Mouse (Mus musculus): ENCODE results near the gene Rbms3.

Gene Rbms3

DNA sequence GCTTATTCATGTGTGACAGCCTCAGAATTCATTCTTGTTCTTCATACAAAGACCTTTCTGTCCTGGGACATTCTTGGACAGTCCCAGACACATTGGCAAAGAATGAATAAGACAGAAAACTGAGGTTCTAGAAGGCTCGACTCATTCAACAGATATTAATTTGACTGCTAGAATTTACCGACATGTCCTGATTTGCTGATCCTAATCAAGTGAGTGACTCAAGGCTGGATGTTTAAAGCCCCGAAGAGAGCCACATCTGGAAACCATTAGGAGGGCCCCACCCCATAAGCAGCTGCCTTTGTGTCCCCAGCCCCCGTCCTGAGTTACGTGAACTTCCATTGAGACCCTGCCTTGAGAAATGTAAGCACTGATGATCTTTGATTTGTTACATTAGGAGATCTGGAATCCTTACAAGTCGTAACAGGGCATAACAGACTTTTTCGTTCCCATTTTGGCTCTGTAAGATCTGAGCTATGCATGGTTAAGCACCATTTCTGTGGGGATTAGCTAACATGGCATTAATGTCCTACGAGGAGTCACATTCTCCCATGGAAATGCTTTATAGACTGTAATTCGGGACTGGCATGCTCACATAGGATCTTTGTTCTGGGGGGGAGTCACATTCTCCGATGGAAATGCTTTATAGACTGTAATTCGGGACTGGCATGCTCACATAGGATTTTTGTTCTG is 726.3 kb downstream of the Rbms3 start:
- DNase-seq (ENCODE audit: low spot score), result no peak

DNA sequence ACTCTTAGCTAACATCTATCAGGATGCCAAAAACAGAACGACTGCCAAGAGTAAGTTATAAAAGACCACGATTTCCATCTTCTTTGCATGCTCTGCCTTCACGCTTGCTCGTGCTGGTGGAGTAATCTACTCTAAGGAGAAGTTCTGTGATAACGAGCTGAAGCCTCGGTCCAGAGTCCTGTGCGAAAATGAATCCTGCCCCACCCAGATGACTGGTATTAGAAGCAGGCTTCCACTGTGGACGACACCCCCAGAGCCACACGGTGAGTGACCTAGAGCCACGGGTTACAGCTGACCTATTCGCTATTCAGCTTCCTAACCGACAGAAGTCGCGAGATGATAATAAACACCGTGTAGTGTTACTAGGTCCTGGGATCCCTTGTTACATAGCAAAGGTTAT is 730.3 kb downstream of the Rbms3 start:
- DNase-seq (ENCODE audit: low spot score), result no peak

DNA sequence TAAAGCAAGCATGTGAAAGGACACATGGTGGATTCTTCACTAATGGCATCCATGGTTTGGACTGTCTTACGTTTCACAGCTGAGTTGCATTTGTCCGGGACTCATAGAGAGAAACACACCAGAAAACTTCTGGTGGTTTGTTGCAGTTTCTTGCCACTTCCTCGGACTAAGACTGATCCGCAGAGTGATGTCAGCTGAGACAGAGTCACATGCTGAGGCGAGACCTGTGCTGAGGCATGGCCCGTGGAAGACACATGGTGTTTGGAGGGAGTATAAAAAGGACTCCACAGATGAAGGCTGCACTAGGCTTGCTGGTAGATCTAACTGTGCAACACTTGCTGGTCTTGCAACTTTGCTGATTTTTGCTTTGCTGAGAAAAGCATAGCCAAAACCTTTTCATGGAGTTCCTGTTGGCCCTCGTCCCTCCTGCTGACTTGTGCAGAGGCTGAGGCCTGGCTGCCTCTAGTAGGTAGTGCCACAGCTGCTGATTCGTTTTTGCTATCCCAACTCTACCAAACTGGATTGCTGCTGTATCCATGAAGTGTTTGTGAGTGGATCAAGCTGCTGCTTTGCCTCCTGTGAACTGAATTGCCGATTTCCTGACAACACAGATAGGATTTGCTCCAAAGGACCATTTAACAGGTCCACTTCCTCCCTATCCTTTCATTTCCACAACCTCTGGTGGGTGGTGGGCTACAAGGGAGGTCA is 742.6 kb downstream of the Rbms3 start:
- no peak for DNase-seq (ENCODE audit: low spot score)

DNA sequence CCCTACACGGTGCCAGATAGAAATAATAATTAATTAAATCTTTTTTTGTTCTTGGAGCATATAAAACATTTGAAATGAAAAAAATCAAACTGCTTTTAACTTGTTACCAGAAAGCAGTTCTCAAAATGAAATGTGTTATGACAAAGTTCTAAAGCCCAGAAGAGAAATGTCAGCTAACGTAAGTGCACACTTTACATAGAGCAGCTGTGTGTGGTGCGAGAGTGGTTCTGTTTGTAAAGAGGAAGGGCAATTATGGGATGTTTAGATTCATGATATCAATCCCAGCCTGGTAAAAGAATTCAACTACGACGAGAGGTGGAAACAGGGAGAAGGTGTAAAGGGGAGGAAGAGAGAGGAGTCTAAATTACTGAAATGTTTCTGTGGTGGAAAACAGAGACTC is 744.1 kb downstream of the Rbms3 start:
- no peak for DNase-seq (ENCODE audit: low spot score)

DNA sequence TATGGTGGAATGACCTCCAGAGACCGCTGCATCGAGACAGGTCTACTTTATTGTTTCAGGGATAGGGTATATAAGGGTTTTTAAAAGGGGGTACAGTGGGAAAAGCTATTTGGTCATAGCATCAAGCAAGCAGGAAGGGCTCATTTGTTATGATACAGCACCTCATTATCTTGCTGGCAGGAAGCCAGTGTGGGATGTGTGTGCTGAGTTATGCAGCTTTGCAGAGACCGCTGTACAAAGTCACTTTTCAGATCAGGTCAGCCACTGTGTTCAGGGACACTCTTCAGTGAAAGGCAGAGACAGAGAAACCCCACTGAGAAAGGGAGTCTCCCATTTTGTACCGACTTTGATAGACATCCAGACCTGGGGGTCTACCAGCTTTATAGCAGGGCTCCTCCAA is 749.2 kb downstream of the Rbms3 start:
- DNase-seq (ENCODE audit: low spot score), result no peak

DNA sequence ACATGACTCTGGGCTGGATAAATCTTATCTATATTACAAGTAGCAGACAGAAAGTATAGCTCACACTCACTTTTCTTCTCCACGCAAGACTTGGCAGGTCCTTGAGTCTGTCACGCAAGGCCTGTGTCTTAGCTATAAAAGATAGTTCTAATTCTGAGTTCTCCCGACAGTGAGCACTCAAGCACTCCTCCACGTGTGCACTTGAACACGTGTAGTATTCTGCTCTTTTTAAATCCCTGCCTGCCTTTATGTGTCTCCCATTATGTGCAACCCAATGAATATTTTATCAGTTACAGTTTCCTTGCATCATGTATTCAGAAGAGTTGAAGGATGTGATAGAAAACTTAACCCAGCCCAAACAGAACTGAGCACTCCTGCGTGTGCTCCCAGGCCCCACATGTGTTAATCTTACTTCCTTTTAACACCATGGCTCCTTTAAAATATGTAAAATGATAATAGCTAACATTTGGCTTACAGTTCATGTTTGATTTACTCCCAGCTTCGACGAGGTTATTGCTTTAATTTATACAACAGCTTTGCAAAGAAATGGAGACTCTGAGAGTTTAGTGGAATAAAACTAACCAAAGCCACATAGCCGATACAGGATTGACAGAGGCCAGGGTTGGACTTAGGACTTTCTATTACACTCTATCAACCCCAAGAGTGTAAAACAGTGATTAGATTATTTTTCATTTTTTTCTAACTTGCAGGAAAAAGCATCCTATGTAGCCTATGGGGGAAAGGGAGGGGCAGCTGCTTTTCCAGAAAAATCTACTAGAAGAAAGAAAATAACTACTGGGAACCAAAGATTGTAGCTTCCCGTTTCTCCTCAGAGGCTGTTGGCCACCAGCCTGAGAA is 749.9 kb downstream of the Rbms3 start:
- no peak for DNase-seq (ENCODE audit: low spot score)

DNA sequence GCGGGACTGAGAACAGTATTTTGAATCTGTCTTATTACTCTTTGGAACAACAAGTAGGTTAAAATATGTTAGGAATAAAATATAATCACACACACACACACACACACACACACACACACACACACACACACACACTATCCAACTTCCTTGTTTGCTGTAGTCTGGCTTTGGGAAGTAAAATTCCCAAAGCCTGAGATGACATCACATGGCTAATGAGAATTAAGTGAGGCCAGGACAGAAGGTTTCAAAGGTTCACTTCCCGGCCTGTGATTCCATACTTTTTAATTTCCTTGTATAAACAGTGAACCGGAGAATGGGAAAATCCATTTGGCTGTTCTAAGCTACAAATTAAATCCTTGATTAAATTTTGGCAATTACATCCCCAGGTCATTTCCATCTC is 752.9 kb downstream of the Rbms3 start:
- DNase-seq (ENCODE audit: low spot score), result no peak

DNA sequence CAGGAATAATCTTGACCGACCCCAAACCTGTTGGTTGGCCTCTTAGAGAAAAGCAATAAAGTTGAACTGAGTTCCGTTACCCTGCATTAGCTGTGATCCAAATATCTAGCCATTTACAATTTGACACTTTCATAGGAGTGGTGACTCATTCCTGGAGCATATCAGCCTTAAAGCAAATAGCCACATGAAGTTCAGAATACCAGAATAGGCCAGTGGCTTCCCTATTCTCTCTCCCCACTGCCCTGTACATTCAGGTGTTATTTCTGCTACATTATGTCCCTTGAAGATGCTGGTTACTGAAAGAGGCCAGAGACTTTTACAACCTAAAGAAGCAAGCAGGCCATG is 755.8 kb downstream of the Rbms3 start:
- peak; percentile 37 for DNase-seq (ENCODE audit: low spot score)

DNA sequence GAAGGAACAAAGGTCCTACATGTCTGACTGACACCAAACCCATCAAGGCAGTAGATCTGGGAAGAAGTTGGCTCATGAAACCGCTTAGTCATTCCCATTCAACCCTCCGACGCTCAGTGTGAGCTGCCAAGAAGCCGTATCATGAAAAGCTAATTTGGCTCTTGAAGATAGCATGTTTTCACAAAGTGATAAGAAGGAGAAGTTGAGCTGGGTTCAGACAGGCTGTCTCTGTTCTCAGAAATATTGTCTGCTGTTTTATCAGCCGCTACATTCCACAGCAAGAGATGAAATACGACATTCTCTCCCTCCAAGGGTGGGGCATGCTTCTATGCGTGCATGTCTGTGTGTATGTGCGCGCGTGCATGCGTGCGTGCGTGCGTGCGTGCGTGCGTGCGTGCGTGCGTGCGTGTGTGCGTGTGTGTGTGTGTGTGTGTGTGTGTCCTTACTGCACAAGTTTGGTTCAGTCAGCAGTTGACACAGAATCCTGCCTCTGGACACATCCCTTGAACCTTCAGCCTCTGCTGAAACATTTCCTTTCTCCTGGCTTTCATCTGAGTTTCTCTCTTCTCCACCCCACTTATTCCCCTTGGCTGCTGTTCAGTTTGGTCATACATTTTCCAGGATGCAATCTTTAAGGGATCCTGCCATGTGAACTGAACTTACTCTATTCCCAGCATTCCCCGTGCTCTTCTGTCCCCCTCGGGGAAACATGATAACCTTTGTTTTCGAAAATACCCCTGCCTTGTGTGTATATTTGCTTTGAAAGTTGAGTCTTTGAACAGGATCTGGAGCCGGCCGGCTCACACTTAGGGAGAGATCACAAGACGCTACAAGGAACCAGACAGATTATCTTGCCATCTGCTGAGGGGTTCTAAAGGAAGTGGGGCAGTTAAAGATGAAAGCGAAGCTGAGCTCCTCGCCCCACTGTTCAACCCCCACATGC is 756.4 kb downstream of the Rbms3 start:
- DNase-seq (ENCODE audit: low spot score), result peak; percentile 86

DNA sequence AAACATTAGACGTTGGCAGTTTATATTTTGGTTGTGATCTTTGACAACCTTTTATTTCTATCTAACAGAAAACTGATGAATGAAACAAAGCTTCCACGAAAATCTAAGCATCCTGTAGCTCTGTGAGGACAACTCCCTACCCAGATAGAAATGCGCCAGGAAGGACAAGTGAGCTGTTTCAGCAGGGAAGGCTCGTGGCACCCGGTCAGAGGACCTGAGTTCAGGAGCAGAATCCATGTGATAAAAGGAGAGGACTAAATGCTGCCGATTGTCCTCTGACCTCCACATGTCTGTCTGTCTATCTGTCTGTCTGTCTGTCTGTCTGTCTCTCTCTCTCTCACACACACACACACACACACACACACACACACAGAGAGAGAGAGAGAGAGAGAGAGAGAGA is 757.4 kb downstream of the Rbms3 start:
- no peak for DNase-seq (ENCODE audit: low spot score)

DNA sequence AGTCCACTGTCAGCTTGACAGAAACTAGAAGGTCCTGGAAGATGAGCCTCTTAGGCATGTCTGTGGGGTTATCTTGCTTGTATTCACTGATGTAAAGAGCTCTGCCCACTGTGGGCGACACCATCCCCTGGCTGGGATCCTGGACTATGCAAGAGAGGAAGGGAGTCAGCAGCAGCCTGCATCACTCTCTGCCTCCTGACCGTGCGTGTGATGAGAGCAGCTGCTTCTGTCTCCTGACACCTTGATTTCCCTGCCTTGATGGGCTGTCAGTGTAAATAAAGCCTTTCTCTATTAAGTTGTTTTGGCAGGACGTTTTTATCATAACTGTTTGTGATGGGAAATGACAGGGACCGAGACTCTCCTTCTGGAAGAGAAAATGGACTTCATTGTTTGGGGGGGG is 758.1 kb downstream of the Rbms3 start:
- DNase-seq (ENCODE audit: low spot score), result no peak

DNA sequence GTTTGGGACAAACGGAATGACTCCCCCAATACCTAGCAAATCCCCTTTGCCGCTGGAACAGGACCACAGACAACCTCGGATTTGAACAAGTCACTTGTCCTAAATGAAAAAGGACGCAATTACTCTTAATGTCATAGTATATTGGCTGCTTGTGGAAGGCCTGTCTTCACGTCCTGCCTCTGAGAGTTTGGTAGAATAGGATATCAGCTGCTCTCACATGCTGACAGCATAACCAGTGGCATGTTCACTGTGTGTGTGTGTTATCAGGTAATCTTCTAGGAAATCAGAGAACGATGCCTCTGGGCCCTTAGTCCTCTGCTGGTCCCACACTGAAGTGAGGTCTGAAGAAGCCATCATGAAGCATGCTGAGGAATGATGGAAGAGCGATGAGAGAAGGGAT is 763.7 kb downstream of the Rbms3 start:
- peak; percentile 49 for DNase-seq (ENCODE audit: low spot score)

DNA sequence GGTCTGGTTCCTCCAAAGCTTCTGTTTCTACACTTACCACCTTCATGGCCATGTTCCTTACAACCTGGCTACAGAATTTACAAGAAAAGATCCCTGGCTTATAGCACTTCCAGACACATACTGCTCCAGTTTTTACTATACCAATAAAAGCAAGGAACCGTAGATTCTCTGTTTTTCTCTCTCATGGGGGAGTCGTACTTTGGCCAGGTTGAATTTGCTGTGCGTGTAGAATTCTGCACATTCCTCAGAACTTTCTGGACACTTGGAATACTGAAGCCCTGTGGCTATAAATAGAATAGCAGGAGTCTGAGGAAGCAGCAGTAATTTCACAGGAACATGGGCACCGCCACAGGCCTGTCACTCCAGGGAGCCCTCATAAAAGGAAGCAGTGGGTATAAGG is 766.1 kb downstream of the Rbms3 start:
- DNase-seq (ENCODE audit: low spot score), result no peak

DNA sequence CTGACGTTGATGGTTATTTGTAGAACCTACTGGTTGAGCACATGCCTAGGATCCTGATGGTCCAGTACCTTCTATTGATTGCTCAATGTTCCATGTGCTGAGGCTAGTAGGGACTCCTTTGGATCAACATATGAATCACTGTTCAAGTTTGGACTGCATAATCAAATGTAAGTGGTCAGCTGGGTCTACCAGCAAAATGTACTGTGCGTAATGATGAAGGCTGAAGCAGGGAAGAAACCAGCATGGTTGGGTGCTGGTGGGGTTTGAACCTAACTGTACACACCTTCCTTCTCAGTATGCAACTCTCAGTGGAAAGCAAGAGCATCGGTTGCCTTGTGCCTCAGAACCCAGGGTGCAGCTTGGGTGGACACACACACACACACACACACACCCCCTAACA is 767.4 kb downstream of the Rbms3 start:
- DNase-seq (ENCODE audit: low spot score), result no peak

DNA sequence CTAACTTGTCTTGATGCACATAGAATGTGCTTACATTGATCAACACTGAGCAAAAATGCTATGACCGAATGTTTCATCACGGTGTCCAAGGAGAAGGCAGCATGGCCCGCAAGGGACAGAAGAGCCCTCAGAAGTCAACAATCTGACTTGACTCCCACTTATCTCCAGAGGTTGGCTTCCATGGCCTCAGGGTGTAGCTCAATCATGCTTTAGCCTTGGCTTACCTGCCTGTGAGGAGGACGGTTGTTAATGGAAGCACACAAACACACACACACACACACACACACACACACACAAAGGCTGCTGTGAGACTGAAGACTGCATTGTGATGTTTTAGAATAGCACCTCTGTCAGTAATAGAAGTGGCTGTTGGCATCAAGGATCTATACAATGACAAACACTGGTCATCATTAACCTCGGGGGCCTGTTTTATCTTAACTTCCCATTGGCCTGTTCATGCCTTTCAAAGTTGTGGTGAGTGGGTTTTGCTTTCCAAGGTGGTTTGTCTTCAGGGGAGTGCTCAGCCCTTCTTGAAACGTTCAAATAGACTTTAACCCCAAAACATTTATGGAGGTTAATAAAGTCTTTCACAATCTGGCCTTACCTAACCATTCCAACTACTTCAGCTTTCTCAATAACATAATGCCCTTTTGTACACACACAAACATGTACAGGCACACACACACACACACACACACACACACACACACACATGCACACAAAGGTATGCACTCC is 771.7 kb downstream of the Rbms3 start:
- no peak for DNase-seq (ENCODE audit: low spot score)

DNA sequence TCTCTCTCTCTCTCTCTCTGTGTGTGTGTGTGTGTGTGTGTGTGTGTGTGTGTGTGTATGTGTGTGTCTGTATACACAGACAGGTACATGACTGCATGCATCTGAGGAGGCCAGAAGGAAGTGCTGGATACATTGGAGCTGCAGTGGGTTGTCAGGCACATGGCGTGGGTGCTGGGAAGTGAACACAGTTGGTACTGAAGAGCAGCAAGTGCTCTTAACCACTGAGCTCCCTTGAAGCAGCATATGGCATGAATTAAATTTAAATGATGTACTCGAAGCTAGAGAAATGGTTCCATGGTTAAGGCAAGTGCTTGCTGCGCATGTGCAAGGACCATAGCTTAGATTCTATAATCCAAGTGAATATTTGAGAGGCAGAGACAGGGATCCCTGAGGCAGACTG is 772.6 kb downstream of the Rbms3 start:
- no peak for DNase-seq (ENCODE audit: low spot score)

DNA sequence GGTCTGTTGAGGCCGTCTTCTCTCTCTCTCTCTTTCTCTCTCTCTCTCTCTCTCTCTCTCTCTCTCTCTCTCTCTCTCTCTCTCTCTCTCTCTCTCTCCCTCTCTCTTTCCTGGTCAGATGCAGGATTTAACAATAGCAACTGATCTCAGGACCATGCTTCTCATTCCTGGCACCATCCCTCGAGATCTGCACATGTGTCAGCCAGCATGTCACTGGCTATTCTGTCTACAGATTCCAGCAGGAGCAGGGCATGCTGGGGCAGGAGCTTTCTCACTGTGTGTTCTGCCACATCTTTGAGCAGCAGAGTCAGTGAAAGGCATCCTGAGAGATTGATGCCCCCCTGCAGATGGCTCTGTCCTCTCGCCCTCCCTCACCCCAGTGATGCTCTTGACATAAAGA is 774.0 kb downstream of the Rbms3 start:
- DNase-seq (ENCODE audit: low spot score), result no peak

DNA sequence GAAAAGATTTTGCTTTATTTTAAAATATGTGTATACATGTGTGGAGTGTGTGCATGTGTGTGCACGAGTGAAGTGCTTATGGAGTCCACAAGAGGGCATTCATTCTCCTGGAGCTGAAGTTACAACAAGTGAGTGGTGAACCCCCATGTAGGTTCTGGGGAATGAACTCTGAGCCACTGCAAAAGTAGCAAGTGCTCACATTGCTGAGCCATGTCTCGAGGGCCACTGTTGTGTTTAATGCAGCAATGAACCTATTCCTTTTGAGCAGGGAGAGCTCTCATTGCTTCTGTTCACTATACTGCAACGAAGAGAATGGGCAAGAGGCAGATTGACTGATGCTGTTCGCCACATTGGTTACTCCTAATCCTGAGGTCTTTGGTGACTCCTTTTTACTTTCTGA is 780.8 kb downstream of the Rbms3 start:
- no peak for DNase-seq (ENCODE audit: low spot score)

DNA sequence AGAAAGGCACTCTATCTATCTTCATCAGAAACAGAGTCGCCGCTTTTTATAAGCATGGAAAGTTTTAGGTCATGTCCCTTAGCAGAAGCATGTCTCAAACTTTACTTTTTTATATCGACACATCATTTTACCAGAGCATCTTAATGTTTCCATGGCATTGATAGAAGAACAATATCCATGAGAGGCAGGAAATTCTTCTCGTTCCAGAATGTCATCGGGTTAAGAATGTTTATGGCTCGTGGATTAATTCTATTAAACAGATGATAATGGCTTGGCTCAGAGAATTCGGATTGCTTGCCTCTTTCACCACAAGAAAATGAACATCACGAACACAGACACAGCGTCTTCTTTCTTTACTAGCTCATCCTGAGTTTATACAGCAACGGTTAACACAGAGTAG is 781.5 kb downstream of the Rbms3 start:
- DNase-seq (ENCODE audit: low spot score), result no peak

DNA sequence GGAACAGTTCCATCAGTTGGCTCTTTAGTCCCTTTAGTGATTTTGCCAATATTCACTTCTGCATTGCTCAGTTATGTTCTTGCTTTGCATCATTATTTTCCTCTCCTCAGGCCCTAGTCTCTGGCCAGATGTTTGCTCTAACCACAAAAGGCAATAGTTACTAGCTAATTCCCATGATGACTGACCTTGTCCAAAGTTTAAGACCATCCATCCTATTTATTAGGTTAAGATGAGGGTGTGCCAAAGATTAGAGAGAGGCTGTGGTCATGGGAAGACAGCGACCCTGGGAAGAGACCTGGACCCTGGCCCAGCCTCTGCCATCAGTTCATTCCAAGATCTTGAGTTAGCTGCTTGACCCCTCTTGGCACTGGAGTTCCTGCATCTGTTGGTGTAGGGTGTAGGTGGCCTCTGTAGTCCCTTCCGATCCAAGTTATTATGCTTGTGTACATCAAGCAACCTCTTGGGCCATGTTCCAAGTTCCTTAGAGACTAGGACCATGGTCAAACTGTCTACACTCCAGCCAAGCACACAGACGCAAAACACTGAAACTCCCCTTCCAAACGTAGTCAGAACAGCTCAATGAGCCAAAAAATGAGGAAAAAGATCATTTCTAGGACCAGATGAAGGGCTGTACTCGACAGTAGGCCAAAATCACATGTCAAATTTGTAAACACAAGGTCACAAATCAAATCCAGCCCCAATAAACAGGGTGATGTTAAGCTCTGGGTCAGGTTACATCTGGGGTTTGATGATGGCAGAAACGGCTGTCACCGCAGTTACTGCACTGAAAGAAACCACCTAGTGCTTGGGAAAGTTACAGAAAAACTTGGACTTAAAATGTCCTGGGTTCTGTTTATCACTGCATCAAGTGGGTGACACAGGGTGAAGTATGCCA is 782.2 kb downstream of the Rbms3 start:
- no peak for DNase-seq (ENCODE audit: low spot score)
